Mouse (Mus musculus): ENCODE measurements around the gene Rftn1. TPM values are rescaled to one million over a fixed set of nuclear protein-coding genes. Genes with fewer than 3 reads are reported as not detected.

Rftn1 gene
- total RNA-seq, 2 experiments from 2014 or later, result 8.4 to 9.4 TPM

- no peak overlapping the region for H3K4me3 ChIP-seq
- intact Hi-C loops (cut with DNase I), result no loop called here
- DNase-seq (ENCODE audit: extremely low spot score in 1 of 2, low spot score in 2 of 2), result no peak
- TF ChIP-seq CTCF (IDR thresholded peaks at IDR 0.05), result no peak
- H3K27ac ChIP-seq, result no peak overlapping the region
Observed at GRCm38 (mm10) chr17:50184217-50185038, 6.0 kb downstream of the Rftn1 start.

- no peak for TF ChIP-seq CTCF (IDR thresholded peaks at IDR 0.05)
- DNase-seq (ENCODE audit: extremely low spot score in 1 of 2, low spot score in 2 of 2), result no peak
- intact Hi-C loops (cut with DNase I), result no loop called here
- no peak overlapping the region for H3K4me3 ChIP-seq
- no peak overlapping the region for H3K27ac ChIP-seq
Observed at GRCm38 (mm10) chr17:50183300-50183699, 7.2 kb downstream of the Rftn1 start.

GRCm38 (mm10) chr17:50182542-50182951, 7.9 kb downstream of the Rftn1 start:
- no peak for DNase-seq (ENCODE audit: extremely low spot score in 1 of 2, low spot score in 2 of 2)
- intact Hi-C loops (cut with DNase I), result no loop called here
- Histone ChIP-seq H3K4me3 (no peak overlapping the region), H3K27ac (no peak overlapping the region)
- no peak for TF ChIP-seq CTCF (IDR thresholded peaks at IDR 0.05)

- no peak for TF ChIP-seq CTCF (IDR thresholded peaks at IDR 0.05)
- no peak overlapping the region for H3K4me3 ChIP-seq
- no peak overlapping the region for H3K27ac ChIP-seq
- intact Hi-C loops (cut with DNase I), result no loop called here
- no peak for DNase-seq (ENCODE audit: extremely low spot score in 1 of 2, low spot score in 2 of 2)
Observed at GRCm38 (mm10) chr17:50180899-50181570, 9.4 kb downstream of the Rftn1 start.

GRCm38 (mm10) chr17:50173776-50174175, 16.7 kb downstream of the Rftn1 start:
- H3K4me3 ChIP-seq, result no peak overlapping the region
- DNase-seq (ENCODE audit: extremely low spot score in 1 of 2, low spot score in 2 of 2), result no peak
- H3K27ac ChIP-seq, result no peak overlapping the region
- TF ChIP-seq CTCF (IDR thresholded peaks at IDR 0.05), result no peak
- intact Hi-C loops (cut with DNase I), result no loop called here

- TF ChIP-seq CTCF (IDR thresholded peaks at IDR 0.05), result no peak
- no peak for DNase-seq (ENCODE audit: extremely low spot score in 1 of 2, low spot score in 2 of 2)
- intact Hi-C loops (cut with DNase I), result no loop called here
- H3K27ac ChIP-seq, result no peak overlapping the region
- no peak overlapping the region for H3K4me3 ChIP-seq
Observed at GRCm38 (mm10) chr17:50173368-50173767, 17.1 kb downstream of the Rftn1 start.

GRCm38 (mm10) chr17:50172795-50173194, 17.7 kb downstream of the Rftn1 start:
- no peak for TF ChIP-seq CTCF (IDR thresholded peaks at IDR 0.05)
- Histone ChIP-seq H3K27ac (no peak overlapping the region), H3K4me3 (no peak overlapping the region)
- DNase-seq (ENCODE audit: extremely low spot score in 1 of 2, low spot score in 2 of 2), result no peak
- intact Hi-C loops (cut with DNase I), result no loop called here

GRCm38 (mm10) chr17:50170935-50171545, 19.4 kb downstream of the Rftn1 start:
- H3K4me3 ChIP-seq, result no peak overlapping the region
- TF ChIP-seq CTCF (IDR thresholded peaks at IDR 0.05), result no peak
- intact Hi-C loops (cut with DNase I), result no loop called here
- no peak for DNase-seq (ENCODE audit: extremely low spot score in 1 of 2, low spot score in 2 of 2)
- H3K27ac ChIP-seq, result no peak overlapping the region

GRCm38 (mm10) chr17:50169946-50170427, 20.5 kb downstream of the Rftn1 start:
- intact Hi-C loops (cut with DNase I), result no loop called here
- Histone ChIP-seq H3K27ac (no peak overlapping the region), H3K4me3 (no peak overlapping the region)
- no peak for DNase-seq (ENCODE audit: extremely low spot score in 1 of 2, low spot score in 2 of 2)
- TF ChIP-seq CTCF (IDR thresholded peaks at IDR 0.05), result no peak

- Histone ChIP-seq H3K27ac (no peak overlapping the region), H3K4me3 (no peak overlapping the region)
- no peak for DNase-seq (ENCODE audit: extremely low spot score in 1 of 2, low spot score in 2 of 2)
- TF ChIP-seq CTCF (IDR thresholded peaks at IDR 0.05), result no peak
- intact Hi-C loops (cut with DNase I), result no loop called here
Observed at GRCm38 (mm10) chr17:50160904-50161805, 29.3 kb downstream of the Rftn1 start.

GRCm38 (mm10) chr17:50160357-50160756, 30.1 kb downstream of the Rftn1 start:
- no peak overlapping the region for H3K4me3 ChIP-seq
- intact Hi-C loops (cut with DNase I), result no loop called here
- TF ChIP-seq CTCF (IDR thresholded peaks at IDR 0.05), result no peak
- DNase-seq (ENCODE audit: extremely low spot score in 1 of 2, low spot score in 2 of 2), result no peak
- H3K27ac ChIP-seq, result no peak overlapping the region

Measured in left cerebral cortex, adult 2 months (tissue).